Mouse (Mus musculus) cortical plate, adult 2 months (tissue): ENCODE measurements around the gene Cox8c.

Source experiments
- CTCF ChIP-seq: fragments of 200-500 bp; IDR thresholded peaks from 2 replicates; pipeline ENCODE4 v1.5.1; 2011; ENCODE audit warnings: mild to moderate bottlenecking, control low read depth, low read length; ENCODE audit not compliant: insufficient read depth; ENCODE audit errors: extremely low read depth
- POLR2A ChIP-seq: fragments of 200-500 bp; IDR thresholded peaks from 2 replicates; pipeline ENCODE4 v1.6.1; 2011; ENCODE audit warnings: mild to moderate bottlenecking, low read length, control low read depth; ENCODE audit not compliant: insufficient read depth; ENCODE audit errors: extremely low read depth

DNA sequence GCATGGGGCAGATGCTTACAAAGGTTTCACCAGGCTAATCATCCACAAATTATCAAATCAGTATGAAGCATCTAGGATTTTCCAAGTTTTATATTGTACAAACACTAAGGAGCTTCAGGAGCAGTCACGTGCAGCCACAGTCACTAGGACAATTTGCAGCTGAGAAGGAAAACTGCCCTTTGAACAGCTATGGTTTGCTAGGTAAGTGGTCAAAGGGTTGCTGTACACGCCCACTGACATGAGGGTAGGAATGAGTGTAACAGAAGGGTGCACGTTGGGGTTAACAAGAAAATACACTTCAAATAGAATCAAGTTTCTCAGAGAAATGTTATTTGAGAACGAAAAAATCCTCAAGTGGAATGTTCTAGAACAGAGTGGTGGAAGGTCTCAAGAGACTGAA, 30.6 kb downstream of the Cox8c start:
- TF ChIP-seq CTCF: no peak
- TF ChIP-seq POLR2A: no peak
